Mouse (Mus musculus) ZHBTc4 (cell line): ENCODE measurements around the gene Ctf1.

Experiments
- DNase-seq: peaks from one replicate; pipeline ENCODE4 v3.0.0-alpha.2; 2011; ENCODE audit warnings: low read depth, low spot score

Gene Ctf1

DNA sequence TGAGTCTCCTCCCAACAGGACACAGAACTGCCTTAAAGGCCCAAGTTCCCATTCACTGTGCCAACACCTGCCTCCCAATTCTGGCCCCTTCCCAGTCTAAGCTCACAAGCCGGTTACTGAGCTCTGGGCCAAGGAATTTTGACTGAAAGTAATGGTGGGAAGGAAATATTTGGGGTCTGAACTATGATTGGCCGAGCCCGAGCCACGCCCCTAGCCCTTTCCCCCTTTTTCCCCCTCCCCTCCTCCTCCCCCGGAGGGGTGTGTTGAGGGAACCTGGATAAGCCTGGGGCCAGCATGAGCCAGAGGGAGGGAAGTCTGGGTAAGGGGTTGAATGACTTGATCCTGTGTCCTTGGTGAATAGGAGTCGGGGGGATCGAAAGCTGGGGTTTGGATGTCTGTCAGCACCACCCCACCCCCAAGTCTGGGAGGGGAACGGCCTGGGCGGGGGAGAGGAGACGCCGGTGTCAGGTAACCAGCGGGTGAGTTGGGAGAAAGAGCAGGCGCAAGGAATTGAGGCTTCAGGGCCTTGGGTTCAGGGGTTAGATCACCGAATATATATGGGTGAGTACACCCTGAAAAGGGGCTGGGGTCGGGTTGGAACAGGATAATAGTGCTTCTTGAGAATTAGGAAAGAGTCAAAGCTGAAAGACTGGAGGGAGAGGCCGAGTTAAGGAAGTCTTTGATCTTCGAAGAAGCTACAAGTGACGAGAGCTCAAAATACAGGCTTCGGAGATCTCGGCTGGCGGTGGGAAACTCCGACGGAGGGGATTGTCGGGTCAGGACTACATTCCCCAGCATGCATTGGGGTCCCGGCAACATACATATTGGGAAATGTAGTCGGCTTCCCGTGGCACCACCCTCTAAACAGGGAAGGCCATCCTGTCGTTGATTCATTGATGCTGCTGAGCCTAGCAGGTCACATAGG, at the start of gene Ctf1:
Ctf1 (plus strand) TSS at position 276 of the 925 bp plus-strand sequence.
- DNase-seq = peak; percentile 92

DNA sequence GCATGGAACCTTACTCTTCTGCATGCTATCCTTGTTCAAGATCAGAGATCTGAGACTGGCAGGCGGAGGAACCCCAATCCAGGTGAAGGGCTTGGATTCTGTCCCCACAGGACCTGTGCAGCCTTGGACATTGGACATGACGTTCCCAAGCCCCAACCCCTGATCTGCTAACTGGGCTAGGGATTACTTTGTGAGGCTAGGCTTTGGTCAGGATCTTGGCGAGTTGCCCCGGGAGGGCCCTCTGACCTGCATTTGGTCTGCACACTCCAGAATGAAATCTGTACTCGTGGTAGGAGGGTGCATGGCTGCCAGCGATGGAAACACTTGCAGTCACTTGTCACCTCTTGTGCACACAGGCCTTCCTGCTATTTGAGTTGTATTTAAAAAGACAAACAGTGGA, 49.6 kb upstream of the Ctf1 start:
- DNase-seq = no peak

DNA sequence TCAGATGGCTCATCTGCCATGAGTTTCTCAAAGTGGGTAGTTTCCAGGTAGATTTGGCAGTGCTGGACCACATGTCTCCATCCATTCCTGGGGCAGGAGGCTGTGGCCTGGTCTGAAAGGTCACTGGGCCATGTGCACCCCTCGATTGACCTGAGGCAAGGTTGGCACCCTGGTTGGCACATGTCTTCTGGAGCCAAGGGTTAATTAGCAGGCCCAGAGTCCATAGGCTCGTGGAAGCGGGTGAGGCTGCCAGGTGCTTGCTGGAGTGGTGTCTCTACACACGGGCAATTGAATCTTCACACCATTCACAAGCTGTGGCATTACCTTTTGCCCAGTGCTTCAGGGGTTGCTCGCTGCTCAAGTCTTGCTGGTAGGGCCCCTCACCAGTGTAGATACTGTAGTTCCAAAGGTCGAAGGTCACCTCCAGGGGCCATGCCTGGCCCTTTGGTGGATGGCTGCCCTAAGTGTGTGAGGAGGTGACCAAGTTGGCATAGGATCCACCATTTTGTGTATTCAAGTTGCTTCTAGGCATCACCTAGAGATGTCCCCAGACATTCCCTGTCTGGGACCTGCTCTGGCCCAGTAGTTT, 46.4 kb upstream of the Ctf1 start:
- DNase-seq = no peak

DNA sequence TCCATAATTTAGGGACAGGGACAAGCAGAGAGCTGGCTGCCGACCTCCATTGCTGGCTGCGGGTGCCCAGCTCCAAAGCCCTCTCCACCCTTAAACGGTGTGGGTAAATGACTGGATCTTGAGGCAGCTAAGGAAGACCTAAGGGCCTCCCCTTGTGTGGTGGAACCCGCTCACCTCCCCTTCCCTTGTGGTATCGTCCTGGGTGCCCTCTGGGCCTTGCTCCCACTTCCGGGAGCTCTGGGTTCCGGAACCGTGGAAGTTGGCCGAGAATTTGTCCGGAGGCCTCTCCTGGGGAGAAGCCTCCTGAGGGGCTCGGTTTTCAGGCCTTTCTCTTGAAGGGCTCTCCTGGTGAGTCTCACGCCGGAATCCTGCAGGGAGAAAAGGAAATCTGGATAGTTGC, 45.9 kb upstream of the Ctf1 start:
- DNase-seq = peak; percentile 62

GRCm38 (mm10) chr7:127667171-127667570, 45.4 kb upstream of the Ctf1 start:
- no peak for DNase-seq

DNA sequence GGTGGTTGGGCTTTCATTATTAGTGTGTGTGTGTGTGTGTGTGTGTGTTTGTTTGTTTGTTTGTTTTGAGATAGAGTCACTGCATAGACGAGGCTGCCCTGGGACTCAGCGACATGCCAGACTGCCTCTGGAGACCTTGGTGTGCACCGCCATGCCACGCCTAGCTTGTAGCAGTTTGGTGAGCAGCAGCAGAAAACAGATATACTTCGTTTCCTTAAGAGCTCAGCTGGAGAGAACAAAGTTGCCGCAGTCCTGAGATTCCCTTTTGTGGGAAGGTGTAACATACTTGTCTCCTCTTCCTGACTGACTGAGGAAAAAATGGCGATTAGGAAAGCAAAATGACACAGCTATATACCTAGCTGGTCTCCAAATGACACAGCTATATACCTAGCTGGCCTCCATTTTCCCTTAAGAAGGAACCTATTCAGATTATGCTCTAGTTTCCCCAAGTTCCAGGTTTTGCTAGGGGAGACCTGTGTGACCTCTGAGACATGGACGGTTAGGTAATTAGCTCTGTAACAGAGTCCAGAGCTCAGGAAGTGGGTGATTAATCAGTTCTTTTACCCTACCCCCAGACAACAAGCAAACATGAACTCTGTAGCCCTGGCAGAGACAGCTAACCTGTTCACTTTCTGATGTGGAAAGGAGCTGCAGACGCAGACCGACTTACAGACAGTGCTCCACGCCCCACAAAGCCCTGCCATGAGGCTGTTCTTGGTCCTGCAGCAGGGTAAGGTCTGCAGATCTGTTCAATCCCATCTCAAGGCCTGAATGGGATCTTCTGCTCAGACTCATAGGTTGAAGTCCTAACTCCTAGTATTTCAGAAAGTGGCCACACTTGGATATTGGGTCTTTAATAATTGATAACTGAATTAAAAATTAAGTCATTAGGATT, 40.4 kb upstream of the Ctf1 start:
- DNase-seq = no peak

DNA sequence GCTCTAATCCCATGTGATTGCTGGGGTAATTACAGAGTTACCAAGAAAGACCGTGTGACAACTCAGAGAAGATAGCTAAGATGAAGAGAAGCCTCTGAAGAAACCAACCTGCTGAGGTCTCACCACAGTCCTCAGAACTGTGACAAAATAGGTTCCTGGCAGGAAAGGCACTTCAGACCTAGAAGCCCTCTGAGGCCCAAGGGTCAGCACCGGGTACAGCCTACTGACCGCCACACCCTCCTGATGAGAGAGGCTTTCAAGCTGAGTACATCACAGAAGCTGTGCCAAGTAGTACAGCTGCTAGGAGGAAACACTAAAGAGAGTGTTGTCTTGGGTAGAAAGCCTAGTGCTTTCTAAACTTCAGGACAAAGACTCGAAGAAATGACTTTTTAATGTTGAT, 39.8 kb upstream of the Ctf1 start:
- no peak for DNase-seq

- DNase-seq = peak; percentile 89
Observed at GRCm38 (mm10) chr7:127674977-127675376, 37.6 kb upstream of the Ctf1 start.

GRCm38 (mm10) chr7:127675391-127675811, 37.1 kb upstream of the Ctf1 start:
- DNase-seq = peak; percentile 46

DNA sequence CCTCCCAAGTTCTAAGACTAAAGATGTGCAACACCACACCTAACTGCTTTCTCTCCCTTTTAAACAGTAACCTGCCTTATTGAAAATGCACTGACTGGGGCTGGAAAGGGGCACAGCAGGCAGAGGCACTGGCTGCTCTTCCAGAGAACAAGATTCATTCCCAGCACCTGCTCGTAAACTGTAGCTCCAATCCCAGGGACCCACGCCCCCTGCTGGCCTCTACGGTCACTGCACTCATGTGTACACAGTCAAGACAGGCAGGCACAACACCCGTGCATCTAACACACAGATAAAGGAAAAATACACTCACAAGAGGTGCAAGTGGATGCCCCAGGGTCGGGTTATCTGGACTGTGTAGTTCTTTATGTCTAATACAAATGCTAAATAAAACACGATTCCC, 35.5 kb upstream of the Ctf1 start:
- DNase-seq = peak; percentile 91

GRCm38 (mm10) chr7:127677609-127678008, 34.9 kb upstream of the Ctf1 start:
- no peak for DNase-seq

DNA sequence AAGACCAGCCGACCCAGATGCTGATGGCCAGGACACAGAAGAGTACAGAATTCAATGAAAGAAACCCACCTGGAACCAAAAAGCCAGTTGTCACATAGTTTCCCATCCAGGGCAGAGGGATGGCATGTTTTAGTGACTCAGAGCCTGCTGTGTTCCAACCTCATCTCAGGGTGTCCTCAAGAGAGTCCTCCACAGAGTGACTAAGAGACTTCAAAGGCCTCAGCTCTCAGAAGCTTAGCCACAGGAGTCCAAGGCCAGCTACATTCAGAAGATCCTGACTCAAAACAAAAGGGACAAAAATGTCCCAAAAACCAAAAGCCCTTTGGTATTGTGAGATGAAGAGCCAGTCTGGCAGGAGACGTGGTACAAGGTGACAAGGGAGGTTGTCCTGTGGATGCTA, 33.7 kb upstream of the Ctf1 start:
- DNase-seq = no peak

DNA sequence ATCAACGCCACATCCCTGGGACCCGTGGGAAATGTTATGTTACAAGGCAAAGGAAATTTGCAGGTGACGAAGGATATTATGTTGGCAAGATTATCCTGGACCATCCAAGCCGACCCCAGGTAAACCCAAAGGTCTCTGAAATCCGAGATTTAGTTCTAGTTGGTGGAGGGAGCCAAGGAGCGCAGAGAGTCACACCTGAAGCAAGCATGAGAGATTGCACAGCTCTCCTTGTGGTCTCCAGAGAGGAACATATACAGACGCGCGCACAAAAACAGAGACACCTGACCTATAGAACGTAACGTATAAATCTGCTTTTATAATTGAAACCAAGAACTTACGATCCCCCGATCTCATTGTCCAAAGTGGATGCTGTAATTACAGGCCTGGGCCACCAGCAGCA, 32.0 kb upstream of the Ctf1 start:
- no peak for DNase-seq

GRCm38 (mm10) chr7:127681888-127682553, 30.5 kb upstream of the Ctf1 start:
- no peak for DNase-seq

GRCm38 (mm10) chr7:127685304-127686018, 27.1 kb upstream of the Ctf1 start:
- no peak for DNase-seq

GRCm38 (mm10) chr7:127686740-127687449, 25.6 kb upstream of the Ctf1 start:
- no peak for DNase-seq

DNA sequence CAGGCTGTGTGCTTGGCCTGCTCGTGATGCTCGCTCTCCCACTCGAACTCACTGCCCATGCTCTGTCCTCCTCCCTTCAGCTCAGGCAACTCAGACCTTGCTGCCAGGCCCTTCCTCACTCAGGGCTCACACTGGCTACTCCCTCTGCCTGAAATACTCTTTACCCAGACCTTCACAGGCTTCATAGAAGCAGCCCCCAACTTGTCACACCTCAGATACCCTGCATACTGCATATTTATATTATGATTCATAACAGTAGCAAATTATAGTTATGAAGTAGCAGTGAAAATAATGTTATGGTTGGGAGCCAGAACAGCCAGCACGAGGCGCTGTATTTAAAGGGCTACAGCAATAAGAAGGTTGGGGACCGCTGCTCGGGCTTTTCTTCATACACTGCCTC, 23.6 kb upstream of the Ctf1 start:
- DNase-seq = no peak

DNA sequence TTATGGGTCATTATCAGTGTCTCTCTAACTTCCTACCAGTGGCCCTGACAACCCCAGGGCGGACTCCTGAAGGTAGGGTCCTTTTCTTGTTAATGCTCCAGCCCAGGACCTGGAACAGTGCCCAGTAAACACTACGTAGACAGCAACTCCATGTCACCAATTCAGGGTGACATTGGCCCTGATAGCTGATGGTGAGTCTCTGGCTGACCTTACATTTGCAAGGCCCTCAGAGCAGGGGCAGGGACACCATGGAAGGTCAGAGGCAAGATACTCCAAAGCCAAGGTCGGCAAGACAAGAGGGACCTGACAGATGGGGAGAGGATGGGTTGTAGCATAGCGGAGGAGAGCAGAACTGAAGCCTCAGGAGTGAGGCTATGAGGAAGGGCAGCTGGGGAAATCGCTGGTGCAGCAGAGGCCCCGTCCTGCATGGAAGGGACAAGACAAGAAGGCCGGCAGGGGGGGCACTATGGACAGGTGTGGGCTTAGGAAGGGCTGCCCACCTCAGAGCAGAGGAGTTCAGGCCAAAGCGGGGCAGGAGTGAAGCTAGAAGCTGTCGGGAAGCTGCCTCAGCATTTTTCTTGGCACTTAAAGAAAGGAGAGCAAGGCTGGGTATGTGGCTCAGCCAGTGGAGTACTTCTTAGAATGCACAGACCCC, 22.8 kb upstream of the Ctf1 start:
- DNase-seq = no peak

- peak; percentile 94 for DNase-seq
Observed at GRCm38 (mm10) chr7:127691221-127691989, 21.1 kb upstream of the Ctf1 start.
